Mouse (Mus musculus) liver, adult 2 months (tissue): ENCODE data around the gene Ccdc9b.

Experiments
- CTCF ChIP-seq: fragments of 200-500 bp; IDR thresholded peaks from 2 replicates; pipeline ENCODE4 v1.5.1; 2011; ENCODE audit warnings: low read depth, low read length, control low read depth
- POLR2A ChIP-seq: fragments of 200-500 bp; IDR thresholded peaks from 2 replicates; pipeline ENCODE4 v1.6.1; 2011; ENCODE audit warnings: low read length, control low read depth; ENCODE audit not compliant: insufficient read depth; ENCODE audit errors: extremely low read depth

DNA sequence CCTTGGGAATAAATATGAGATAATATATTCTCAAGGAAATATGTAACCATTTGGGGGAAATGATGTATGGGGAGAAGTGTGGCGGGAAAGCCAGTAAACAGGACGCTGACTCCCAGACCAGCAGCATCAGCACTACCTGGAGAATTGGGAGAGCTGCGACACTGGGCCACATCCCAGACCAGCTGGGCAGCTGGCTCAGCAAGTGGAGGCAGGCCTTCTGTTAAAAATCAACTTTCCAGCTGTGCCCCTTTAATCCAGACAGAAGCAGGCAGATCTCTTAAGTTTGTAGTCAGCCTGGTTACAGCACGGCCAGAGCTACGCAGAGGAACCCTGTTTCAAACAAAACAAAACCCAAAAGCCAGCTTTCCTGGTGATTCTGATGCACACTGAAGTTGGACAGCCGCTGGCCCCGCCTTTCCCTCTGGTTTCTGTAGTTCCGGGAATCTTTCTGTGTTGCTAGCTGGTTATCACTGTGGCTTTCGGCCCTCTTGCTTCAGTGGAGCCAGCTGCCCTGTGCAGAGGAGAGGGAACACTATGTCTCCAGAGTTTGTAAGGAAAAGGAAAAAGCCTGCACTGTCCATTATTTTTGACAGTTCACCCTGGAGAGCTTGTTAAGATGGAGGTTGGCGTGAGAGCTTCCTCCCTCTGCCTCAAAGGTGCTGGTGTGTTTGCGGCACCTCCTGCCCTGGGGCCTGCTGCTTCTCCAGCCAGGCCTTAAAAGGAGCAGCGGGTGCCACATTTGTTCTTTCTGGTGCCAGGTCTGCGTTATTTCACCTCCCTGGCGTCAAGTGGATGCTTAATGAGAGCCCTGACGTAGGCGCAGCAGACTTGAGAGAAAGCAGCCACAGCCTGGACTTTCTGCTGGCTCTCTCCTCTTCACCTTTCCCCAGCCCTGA lies 10.3 kb downstream of the Ccdc9b start:
- no peak for TF ChIP-seq CTCF
- no peak for TF ChIP-seq POLR2A
